Mouse (Mus musculus): ENCODE measurements around the gene Tmem267.

DNA sequence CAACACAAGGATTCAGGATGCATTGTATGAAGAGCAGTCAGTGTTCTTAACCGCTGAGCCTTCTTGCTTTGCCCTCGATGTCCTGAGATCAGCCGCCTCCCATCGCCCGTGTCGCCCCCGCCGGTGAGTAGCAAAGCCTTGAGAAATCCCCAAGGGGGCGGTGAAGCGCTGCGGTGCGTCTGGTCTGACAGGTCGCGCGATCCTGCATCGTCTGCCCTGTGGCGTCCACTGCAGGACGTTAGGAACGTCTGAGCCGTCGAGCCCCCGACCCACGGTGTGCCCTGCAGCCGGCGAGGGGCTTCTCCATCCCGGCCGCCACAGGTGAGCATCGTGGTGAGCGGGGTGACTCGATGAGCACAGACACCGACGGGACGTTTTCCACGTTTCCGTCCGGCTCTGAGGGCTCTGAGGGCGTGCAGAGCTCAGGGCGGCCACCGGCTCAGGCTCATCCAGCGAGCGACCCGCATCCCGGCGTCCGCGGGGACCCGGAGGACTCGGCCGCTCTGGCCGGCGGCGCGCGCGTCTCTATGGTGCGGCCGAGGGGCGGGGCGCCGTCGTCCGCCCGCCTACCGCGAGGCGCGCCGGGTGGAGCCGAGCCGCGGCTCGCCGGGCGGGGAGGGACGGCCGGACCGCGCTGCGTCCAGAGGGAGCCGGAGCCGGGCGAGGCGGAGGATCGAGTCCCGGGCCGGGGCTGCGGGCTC, at the start of gene Tmem267, which contains the start of gene 3110070M22Rik:
- TF ChIP-seq CTCF (IDR thresholded peaks at IDR 0.05; ENCODE audit: control insufficient read depth, insufficient read depth, insufficient read length) (peak; percentile 14), MYOG (IDR thresholded peaks at IDR 0.05; ENCODE audit: control insufficient read depth, extremely low read depth, insufficient read length) (no peak), MAX (IDR thresholded peaks at IDR 0.05) (no peak), CEBPB (IDR thresholded peaks at IDR 0.05; ENCODE audit: low read depth) (no peak), USF1 (IDR thresholded peaks at IDR 0.05; ENCODE audit: low read depth) (no peak)
